Mouse (Mus musculus) gastrocnemius, adult 2 months (tissue): Measurements from ENCODE around the gene Tmem100. TPM values are rescaled to one million over a fixed set of nuclear protein-coding genes. Genes with fewer than 3 reads are reported as not detected.

Source experiments
- DNase-seq: peaks from one replicate; pipeline ENCODE4 v3.0.0; 2022
- H3K27ac ChIP-seq: fragments of 200-600 bp; 2 replicates; pipeline ENCODE4 v1.8.1; 2022; ENCODE audit warnings: mild to moderate bottlenecking
- H3K4me3 ChIP-seq: fragments of 200-600 bp; 2 replicates; pipeline ENCODE4 v1.8.1; 2022; ENCODE audit warnings: mild to moderate bottlenecking, moderate library complexity
- CTCF ChIP-seq: fragments of 200-600 bp; IDR thresholded peaks from 2 replicates; pipeline ENCODE4 v1.8.1; 2022; ENCODE audit warnings: antibody characterized with exemption, mild to moderate bottlenecking, moderate library complexity
- intact Hi-C: fragments of 180-260 bp; cut with DNase I; formaldehyde crosslinking; loops from one replicate; pipeline ENCODE4 v1.15.1; 2025
- total RNA-seq, 2 experiments: library from RNA; stranded (reverse); gene quantifications; 2 replicates each; pipeline ENCODE4 v1.2.3; 2021

Gene Tmem100
- total RNA-seq, 2 experiments from 2014 or later: 7.4 to 19.2 TPM

DNA sequence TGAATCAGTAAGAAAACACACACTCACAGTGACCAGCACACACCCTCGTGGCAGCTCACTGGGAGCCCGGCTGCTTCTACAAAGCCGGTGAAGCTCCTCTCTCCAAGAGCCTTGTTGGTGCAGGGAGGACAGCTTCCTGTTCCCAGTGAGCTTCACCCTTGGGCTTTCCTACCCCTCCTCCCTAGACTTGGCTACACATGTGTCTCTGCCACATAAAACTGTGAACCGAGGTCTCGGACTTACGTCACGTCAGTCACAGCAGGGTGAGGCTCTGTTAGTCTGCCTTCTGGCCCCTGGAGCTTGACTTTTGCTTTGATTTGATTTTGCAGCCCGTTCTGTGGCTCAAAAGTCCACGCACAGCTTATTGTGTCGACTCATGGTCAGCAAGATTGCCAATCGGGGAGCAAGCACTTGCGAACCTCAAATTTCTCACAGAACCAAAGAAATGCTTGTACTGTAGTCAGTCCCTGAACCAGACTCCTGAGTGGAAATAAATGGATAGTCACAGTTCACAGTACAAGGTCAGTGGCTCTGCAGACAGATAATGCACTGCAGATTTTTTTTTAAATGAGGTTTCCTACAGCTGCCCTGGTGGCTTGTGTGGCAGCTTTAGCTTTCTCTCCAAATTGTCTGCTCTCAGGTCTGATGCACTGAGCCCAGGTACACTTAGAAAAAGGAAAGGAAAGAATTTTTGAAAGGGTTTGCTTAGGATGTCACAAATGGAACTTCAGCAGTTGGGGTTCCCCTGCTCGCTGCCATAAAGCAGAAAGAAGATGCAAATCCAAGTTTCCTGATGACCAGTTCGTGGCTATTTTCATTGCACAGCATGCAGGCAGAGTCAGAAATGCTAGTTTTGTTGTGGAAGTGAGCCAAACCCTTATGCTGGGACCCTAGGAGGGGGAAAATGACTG lies 4.0 kb upstream of the Tmem100 start:
- Histone ChIP-seq H3K4me3 (peak overlapping the region; percentile 48), H3K27ac (peak overlapping the region; percentile 60)
- no peak for TF ChIP-seq CTCF
- peak; percentile 63 for DNase-seq
- intact Hi-C loops: no loop called here

DNA sequence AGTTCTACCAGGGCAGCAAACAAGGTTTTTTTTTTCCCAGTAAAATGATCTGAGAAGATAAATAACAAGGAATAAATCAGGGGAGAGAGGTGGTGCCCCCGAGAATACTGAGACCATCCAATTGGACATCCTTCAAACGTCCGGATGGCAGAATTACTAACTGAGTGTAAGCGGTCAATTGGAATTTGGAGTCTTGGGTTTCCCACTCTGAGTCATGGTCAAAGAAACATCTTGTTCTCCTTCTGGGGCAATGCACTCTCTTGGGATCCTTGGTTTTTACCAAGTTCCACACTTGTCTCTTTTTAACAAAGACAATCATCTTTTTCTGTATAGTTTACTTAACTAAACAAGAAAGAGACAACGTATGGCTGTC lies 3.4 kb upstream of the Tmem100 start:
- intact Hi-C loops: no loop called here
- DNase-seq: peak; percentile 21
- no peak for TF ChIP-seq CTCF
- Histone ChIP-seq H3K4me3 (peak overlapping the region; percentile 48), H3K27ac (peak overlapping the region; percentile 60)

DNA sequence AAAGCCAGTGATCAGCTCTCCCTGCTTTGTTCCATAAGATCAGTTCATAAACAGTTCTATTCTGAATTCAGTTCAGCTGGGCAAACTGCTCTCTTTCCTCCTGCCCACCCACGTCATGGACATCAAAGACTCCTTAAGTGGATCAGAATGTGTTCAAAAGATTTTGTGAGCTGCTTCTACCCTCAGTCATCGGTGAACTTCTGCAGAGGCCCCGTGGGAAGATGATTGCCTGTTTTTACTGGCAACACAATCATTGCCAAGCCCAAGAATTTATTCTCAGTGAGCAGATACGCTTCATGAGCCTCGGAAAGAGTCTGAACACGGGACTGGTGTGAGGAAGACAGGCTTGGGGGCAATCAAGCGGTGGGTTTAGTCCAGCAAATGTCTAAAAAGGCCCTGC lies 2.9 kb upstream of the Tmem100 start:
- intact Hi-C loops: no loop called here
- no peak overlapping the region for H3K4me3 ChIP-seq

GRCm38 (mm10) chr11:90028746-90029145 lies 1.4 kb upstream of the Tmem100 start:
- TF ChIP-seq CTCF: no peak
- intact Hi-C loops: no loop called here
- Histone ChIP-seq H3K4me3 (no peak overlapping the region), H3K27ac (peak overlapping the region; percentile 86)
- no peak for DNase-seq

More for the DNA sequence above, 2.9 kb upstream of the Tmem100 start:
- no peak for TF ChIP-seq CTCF
- H3K27ac ChIP-seq: peak overlapping the region; percentile 60
- peak; percentile 29 for DNase-seq

- TF ChIP-seq CTCF: no peak
- DNase-seq: peak; percentile 78
- intact Hi-C loops: no loop called here
- H3K4me3 ChIP-seq: peak overlapping the region; percentile 74
- peak overlapping the region; percentile 86 for H3K27ac ChIP-seq
These were observed 794 bp upstream of the Tmem100 start for GRCm38 (mm10) chr11:90029354-90029753.

DNA sequence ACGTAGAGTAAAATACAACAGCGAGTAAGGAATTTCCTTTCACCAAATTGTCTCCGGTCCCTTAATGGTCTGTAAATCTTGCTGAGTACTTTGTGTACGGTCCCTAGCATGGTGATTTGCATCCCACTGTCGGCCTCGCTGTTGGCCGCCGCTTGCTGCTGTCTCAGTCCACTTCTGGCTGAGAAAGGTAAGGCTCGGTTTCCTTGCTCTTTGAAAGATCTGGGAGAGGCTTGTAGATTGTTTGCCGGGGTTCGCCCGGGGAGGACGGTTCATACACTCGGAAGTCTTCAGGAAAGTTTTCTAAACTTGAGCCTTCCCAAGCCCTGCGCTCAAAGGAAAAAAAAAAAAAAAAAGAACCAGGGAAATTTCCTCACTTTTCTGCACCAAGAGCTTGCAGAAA lies 409 bp downstream of the Tmem100 start:
- TF ChIP-seq CTCF: no peak
- intact Hi-C loops: no loop called here
- Histone ChIP-seq H3K4me3 (peak overlapping the region; percentile 74), H3K27ac (peak overlapping the region; percentile 86)
- DNase-seq: peak; percentile 74

- DNase-seq: no peak
- Histone ChIP-seq H3K4me3 (peak overlapping the region; percentile 74), H3K27ac (peak overlapping the region; percentile 86)
- intact Hi-C loops: no loop called here
- TF ChIP-seq CTCF: no peak
These were observed 928 bp downstream of the Tmem100 start for GRCm38 (mm10) chr11:90031076-90031475.

GRCm38 (mm10) chr11:90032807-90033206 lies 2.7 kb downstream of the Tmem100 start:
- no peak for TF ChIP-seq CTCF
- Histone ChIP-seq H3K4me3 (peak overlapping the region; percentile 74), H3K27ac (peak overlapping the region; percentile 86)
- DNase-seq: peak; percentile 37
- intact Hi-C loops: no loop called here

DNA sequence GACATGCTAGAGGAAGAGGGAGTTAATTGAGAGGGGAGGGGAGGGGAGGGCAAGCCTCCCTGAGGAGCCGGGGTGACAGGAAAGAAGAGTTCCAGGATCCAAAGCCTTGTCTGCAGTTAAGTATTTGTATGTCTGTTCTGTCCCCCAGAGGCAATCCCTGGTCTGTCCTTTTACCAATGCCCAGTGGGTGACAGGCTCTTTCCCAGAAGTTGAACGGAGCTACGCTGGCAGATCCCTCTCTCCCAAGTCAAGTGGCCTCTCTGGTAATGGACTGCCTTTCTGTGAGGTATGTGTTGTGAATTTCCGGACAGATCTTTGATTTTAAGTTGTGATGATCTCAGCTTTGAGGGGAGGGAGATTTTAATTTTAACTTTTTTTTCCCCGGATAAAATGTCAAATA lies 3.3 kb downstream of the Tmem100 start:
- Histone ChIP-seq H3K4me3 (peak overlapping the region; percentile 74), H3K27ac (peak overlapping the region; percentile 86)
- TF ChIP-seq CTCF: no peak
- DNase-seq: peak; percentile 36
- intact Hi-C loops: no loop called here

DNA sequence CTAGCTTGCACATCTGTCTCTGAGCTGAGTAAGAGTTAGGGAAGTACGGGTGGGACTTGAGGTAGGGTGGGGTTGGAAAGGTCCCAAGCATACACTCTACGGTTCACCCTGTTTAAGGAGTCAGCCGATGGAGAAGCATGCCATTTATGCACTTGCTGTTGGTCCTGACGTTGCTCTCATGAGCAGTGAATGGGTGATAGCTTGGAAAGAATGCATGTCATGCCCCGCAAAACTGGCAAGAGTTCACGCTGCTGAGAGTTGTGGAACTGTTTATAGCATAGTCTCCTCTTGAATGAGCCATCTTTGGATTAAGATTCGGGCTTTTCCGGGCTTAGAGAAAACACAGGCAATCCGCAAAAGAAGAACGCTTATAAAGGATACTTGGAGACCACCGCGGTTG lies 4.5 kb downstream of the Tmem100 start:
- no peak for TF ChIP-seq CTCF
- peak; percentile 60 for DNase-seq
- intact Hi-C loops: no loop called here
- H3K27ac ChIP-seq: peak overlapping the region; percentile 86
- peak overlapping the region; percentile 74 for H3K4me3 ChIP-seq

DNA sequence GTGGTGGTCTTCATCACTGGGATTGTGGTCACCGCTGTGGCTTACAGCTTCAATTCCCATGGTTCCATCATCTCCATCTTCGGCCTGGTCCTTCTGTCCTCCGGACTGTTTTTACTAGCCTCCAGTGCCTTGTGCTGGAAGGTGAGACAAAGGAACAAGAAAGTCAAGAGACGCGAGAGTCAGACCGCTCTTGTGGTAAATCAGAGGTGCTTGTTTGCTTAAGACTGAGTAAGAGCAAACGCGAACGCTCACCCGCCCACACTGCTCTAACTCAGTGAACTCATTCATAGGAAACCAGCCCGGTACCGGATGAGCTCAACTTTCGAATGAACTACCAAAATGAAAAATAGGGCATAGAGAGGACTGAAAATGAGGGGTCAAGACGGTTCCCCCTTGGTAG lies 5.4 kb downstream of the Tmem100 start:
- no peak for TF ChIP-seq CTCF
- Histone ChIP-seq H3K27ac (peak overlapping the region; percentile 86), H3K4me3 (peak overlapping the region; percentile 74)
- DNase-seq: peak; percentile 24
- intact Hi-C loops: no loop called here

- intact Hi-C loops: no loop called here
- H3K4me3 ChIP-seq: no peak overlapping the region; the same call in 1 of the 2 replicates
- DNase-seq: peak; percentile 37
- TF ChIP-seq CTCF: peak; percentile 55
- H3K27ac ChIP-seq: no peak overlapping the region; the same call in 1 of the 2 replicates
These were observed 6.3 kb downstream of the Tmem100 start for GRCm38 (mm10) chr11:90036416-90036815.

- TF ChIP-seq CTCF: peak; percentile 76
- intact Hi-C loops: loop anchor here (1.0 kb wide), 1 partner anchor 131 kb away; no protein-coding TSS in a partner anchor
- H3K4me3 ChIP-seq: no peak overlapping the region
- peak overlapping the region; percentile 77 for H3K27ac ChIP-seq
- peak; percentile 57 for DNase-seq
These were observed 7.9 kb downstream of the Tmem100 start for GRCm38 (mm10) chr11:90038022-90038421.

DNA sequence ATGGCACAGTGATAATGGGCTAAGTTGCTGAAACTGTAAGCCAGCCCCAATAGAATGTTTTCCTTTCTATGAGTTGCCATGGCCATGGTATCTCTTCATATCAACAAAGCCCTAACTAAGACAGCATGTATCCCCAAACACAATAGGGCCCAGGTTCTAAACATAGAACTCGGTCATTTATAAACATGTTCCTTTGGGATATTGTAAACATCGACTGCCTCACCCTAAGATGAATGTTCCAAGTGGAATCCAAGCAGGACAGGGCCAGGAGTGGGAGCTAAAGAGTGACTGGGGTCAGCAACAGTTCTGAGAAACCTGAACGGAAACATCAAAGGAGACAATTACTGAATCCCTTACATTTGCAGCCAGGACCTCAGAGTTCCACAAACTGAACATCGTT lies 14.3 kb downstream of the Tmem100 start:
- no peak for TF ChIP-seq CTCF
- intact Hi-C loops: no loop called here
- peak overlapping the region; percentile 85; the same call in 1 of the 2 replicates for H3K27ac ChIP-seq
- H3K4me3 ChIP-seq: no peak overlapping the region
- DNase-seq: no peak
